Mouse (Mus musculus) forebrain, embryonic 10.5 days (tissue): ENCODE measurements at regions not wholly inside any gene's neighbourhood (a gene's known extent, or its start where the extent isn't known, plus 50 kb on each side); places are given as distances from the start of the nearest gene placed in this dataset.
"Not testable (repeated sequence)": the region's sequence is repeated elsewhere in the genome, so short reads cannot be mapped to it uniquely, and the experiment has no call there.

ENCODE experiments used
- DNase-seq: peaks from one replicate; pipeline ENCODE4 v3.0.0-alpha.2; 2017; ENCODE audit warnings: low spot score; ENCODE audit errors: extremely low spot score
- H3K27ac ChIP-seq: fragments of 300-500 bp; sonication (generic); 2 replicates; pipeline ENCODE4 v1.5.1; 2016; ENCODE audit warnings: mild to moderate bottlenecking
- H3K27me3 ChIP-seq: fragments of 300-500 bp; sonication (generic); 2 replicates; pipeline ENCODE4 v1.6.1; 2016; ENCODE audit warnings: mild to moderate bottlenecking; ENCODE audit not compliant: poor library complexity, severe bottlenecking
- H3K36me3 ChIP-seq: fragments of 300-500 bp; sonication (generic); replicated peaks from 2 replicates; pipeline ENCODE4 v1.6.1; 2016; ENCODE audit warnings: mild to moderate bottlenecking, moderate library complexity
- H3K4me1 ChIP-seq: fragments of 300-500 bp; sonication (generic); 2 replicates; pipeline ENCODE4 v1.6.1; 2016
- H3K4me3 ChIP-seq: fragments of 300-500 bp; sonication (generic); 2 replicates; pipeline ENCODE4 v1.5.1; 2016; ENCODE audit warnings: mild to moderate bottlenecking, moderate library complexity
- H3K9me3 ChIP-seq: fragments of 300-500 bp; sonication (generic); 2 replicates; pipeline ENCODE4 v1.6.1; 2016; ENCODE audit warnings: mild to moderate bottlenecking, moderate library complexity
- WGBS: fragments of 180-500 bp; shearing (Covaris S2); methylation state at CpG from one replicate; pipeline ENCODE4 v1.1.7; 2016; 5-methylcytosine and 5-hydroxymethylcytosine counted together

- Histone ChIP-seq H3K36me3 (no peaks in the 10 kb centered on the region), H3K27me3 (no peaks in the 10 kb centered on the region), H3K27ac (no peak overlapping the region), H3K4me3 (no peak overlapping the region), H3K9me3 (no peaks in the 10 kb centered on the region), H3K4me1 (no peaks in the 10 kb centered on the region)
- DNase-seq, result no peak
Observed at GRCm38 (mm10) chr8:4934551-4934950, 155.2 kb upstream of the Shcbp1 start.

- Histone ChIP-seq H3K27me3 (no peaks in the 10 kb centered on the region), H3K36me3 (no peaks in the 10 kb centered on the region), H3K27ac (no peak overlapping the region), H3K9me3 (no peaks in the 10 kb centered on the region), H3K4me1 (no peaks in the 10 kb centered on the region), H3K4me3 (no peak overlapping the region)
- WGBS, result 35% methylated on average over 2 of the region's 2 CpGs
- no peak for DNase-seq
Observed at GRCm38 (mm10) chr8:4934035-4934434, 154.7 kb upstream of the Shcbp1 start.

- H3K27ac ChIP-seq, result no peak overlapping the region
- H3K4me3 ChIP-seq, result no peak overlapping the region
- no peaks in the 10 kb centered on the region for H3K4me1 ChIP-seq
- H3K9me3 ChIP-seq, result peaks cover 3% of the 10 kb centered on the region; the same call in 1 of the 2 replicates
- no peak for DNase-seq
- no peaks in the 10 kb centered on the region for H3K27me3 ChIP-seq
- H3K36me3 ChIP-seq, result no peaks in the 10 kb centered on the region
Observed at GRCm38 (mm10) chr8:4916447-4916846, 137.1 kb upstream of the Shcbp1 start.

GRCm38 (mm10) chr8:4895046-4895445, 115.7 kb upstream of the Shcbp1 start:
- no peak for DNase-seq
- Histone ChIP-seq H3K27ac (no peak overlapping the region), H3K9me3 (peaks cover 4% of the 10 kb centered on the region; the same call in 1 of the 2 replicates), H3K27me3 (no peaks in the 10 kb centered on the region), H3K36me3 (no peaks in the 10 kb centered on the region), H3K4me3 (no peak overlapping the region), H3K4me1 (no peaks in the 10 kb centered on the region)
- WGBS, result 86% methylated on average over 2 of the region's 2 CpGs

GRCm38 (mm10) chr8:4868761-4869160, 89.4 kb upstream of the Shcbp1 start:
- not testable (repeated sequence) for H3K27ac ChIP-seq, H3K27me3 ChIP-seq, H3K4me1 ChIP-seq, H3K36me3 ChIP-seq, H3K4me3 ChIP-seq, H3K9me3 ChIP-seq
- 83% methylated on average over 7 of the region's 7 CpGs for WGBS
- peak; percentile 29 for DNase-seq

- H3K4me3 ChIP-seq, result no peak overlapping the region
- DNase-seq, result no peak
Observed at GRCm38 (mm10) chr8:4839087-4839486, 59.7 kb upstream of the Shcbp1 start.

GRCm38 (mm10) chr8:4838527-4838926, 59.2 kb upstream of the Shcbp1 start:
- no peaks in the 10 kb centered on the region for H3K9me3 ChIP-seq

More at GRCm38 (mm10) chr8:4839087-4839486, 59.7 kb upstream of the Shcbp1 start:
- Histone ChIP-seq H3K36me3 (no peaks in the 10 kb centered on the region), H3K27me3 (no peaks in the 10 kb centered on the region), H3K27ac (no peak overlapping the region), H3K4me1 (no peaks in the 10 kb centered on the region), H3K9me3 (no peaks in the 10 kb centered on the region)
- WGBS, result 92% methylated on average over 3 of the region's 3 CpGs

GRCm38 (mm10) chr8:4837719-4838118, 58.4 kb upstream of the Shcbp1 start:
- Histone ChIP-seq H3K27ac (no peak overlapping the region), H3K27me3 (no peaks in the 10 kb centered on the region), H3K4me3 (no peak overlapping the region), H3K9me3 (no peaks in the 10 kb centered on the region), H3K4me1 (no peaks in the 10 kb centered on the region), H3K36me3 (no peaks in the 10 kb centered on the region)
- WGBS, result 91% methylated on average over 2 of the region's 2 CpGs
- no peak for DNase-seq

More at GRCm38 (mm10) chr8:4838527-4838926, 59.2 kb upstream of the Shcbp1 start:
- H3K27me3 ChIP-seq, result no peaks in the 10 kb centered on the region
- H3K4me3 ChIP-seq, result no peak overlapping the region
- H3K36me3 ChIP-seq, result no peaks in the 10 kb centered on the region
- no peaks in the 10 kb centered on the region for H3K4me1 ChIP-seq
- H3K27ac ChIP-seq, result no peak overlapping the region
- DNase-seq, result no peak

GRCm38 (mm10) chr8:4836651-4837050, 57.3 kb upstream of the Shcbp1 start:
- Histone ChIP-seq H3K4me3 (no peak overlapping the region), H3K36me3 (no peaks in the 10 kb centered on the region)

More at GRCm38 (mm10) chr8:4836651-4837050, 57.3 kb upstream of the Shcbp1 start:
- WGBS, result 85% methylated on average over 2 of the region's 2 CpGs
- Histone ChIP-seq H3K4me1 (no peaks in the 10 kb centered on the region), H3K27me3 (no peaks in the 10 kb centered on the region), H3K27ac (no peak overlapping the region), H3K9me3 (no peaks in the 10 kb centered on the region)
- no peak for DNase-seq
